Mouse (Mus musculus) mature B cell (primary cell): Measurements from ENCODE around the gene Olfr1368.
"Not testable (repeated sequence)": the region's sequence is repeated elsewhere in the genome, so short reads cannot be mapped to it uniquely, and the experiment has no call there.

Experiments
- in situ Hi-C: fragments of 300-500 bp; cut with MboI; formaldehyde crosslinking; loops from 2 replicates; pipeline ENCODE4 v1.14.3; 2019

Gene Olfr1368

GRCm38 (mm10) chr13:21168371-21169011 lies 22.8 kb upstream of the Olfr1368 start:
- in situ Hi-C loops = loop anchor here (5.0 to 25.0 kb wide), 5 partner anchors 236 to 856 kb away; partner anchors contain the start of genes Zfp184 and Zkscan3

GRCm38 (mm10) chr13:21167910-21168300 lies 22.2 kb upstream of the Olfr1368 start:
- in situ Hi-C loops = loop anchor here (5.0 to 25.0 kb wide), 5 partner anchors 237 to 856 kb away; partner anchors contain the start of genes Zfp184 and Zkscan3

GRCm38 (mm10) chr13:21166936-21167909 lies 21.6 kb upstream of the Olfr1368 start:
- in situ Hi-C loops = loop anchor here (5.0 to 25.0 kb wide), 5 partner anchors 238 to 855 kb away; partner anchors contain the start of genes Zfp184 and Zkscan3

- in situ Hi-C loops = loop anchor here (5.0 to 25.0 kb wide), 4 partner anchors 40 to 850 kb away; partner anchors contain the start of genes Zfp184 and Zkscan3
Observed at GRCm38 (mm10) chr13:21162591-21162990, 16.9 kb upstream of the Olfr1368 start.

GRCm38 (mm10) chr13:21161591-21161990 lies 15.9 kb upstream of the Olfr1368 start:
- in situ Hi-C loops = loop anchor here (5.0 to 25.0 kb wide), 4 partner anchors 41 to 849 kb away; partner anchors contain the start of genes Zfp184 and Zkscan3

- in situ Hi-C loops = loop anchor here (5.0 to 25.0 kb wide), 4 partner anchors 41 to 849 kb away; partner anchors contain the start of genes Zfp184 and Zkscan3
Observed at GRCm38 (mm10) chr13:21160657-21161590, 15.3 kb upstream of the Olfr1368 start.

GRCm38 (mm10) chr13:21160041-21160511 lies 14.4 kb upstream of the Olfr1368 start:
- in situ Hi-C loops = loop anchor here (5.0 to 25.0 kb wide), 4 partner anchors 42 to 848 kb away; partner anchors contain the start of genes Zfp184 and Zkscan3

- in situ Hi-C loops = loop anchor here (25.0 kb wide), 1 partner anchor 847 kb away; no protein-coding TSS in a partner anchor
Observed at GRCm38 (mm10) chr13:21159475-21159819, 13.8 kb upstream of the Olfr1368 start.

- in situ Hi-C loops = loop anchor here (25.0 kb wide), 1 partner anchor 847 kb away; no protein-coding TSS in a partner anchor
Observed at GRCm38 (mm10) chr13:21158785-21159474, 13.3 kb upstream of the Olfr1368 start.

GRCm38 (mm10) chr13:21158071-21158470 lies 12.4 kb upstream of the Olfr1368 start:
- in situ Hi-C loops = loop anchor here (25.0 kb wide), 1 partner anchor 846 kb away; no protein-coding TSS in a partner anchor

- in situ Hi-C loops = loop anchor here (25.0 kb wide), 1 partner anchor 844 kb away; no protein-coding TSS in a partner anchor
Observed at GRCm38 (mm10) chr13:21155888-21156287, 10.2 kb upstream of the Olfr1368 start.

GRCm38 (mm10) chr13:21142421-21142820 lies 3.2 kb downstream of the Olfr1368 start:
- in situ Hi-C loops = no loop called here

GRCm38 (mm10) chr13:21129339-21129738 lies 16.3 kb downstream of the Olfr1368 start, which contains the start of gene Olfr263:
TSS of gene Olfr263 (plus strand) at chr13:21129639.
- in situ Hi-C loops = not testable (repeated sequence)

GRCm38 (mm10) chr13:21114121-21114520 lies 31.5 kb downstream of the Olfr1368 start:
- in situ Hi-C loops = no loop called here

- in situ Hi-C loops = not testable (repeated sequence)
Observed at GRCm38 (mm10) chr13:21111183-21111582, 34.5 kb downstream of the Olfr1368 start, which contains the start of gene Olfr1369-ps1. TSS of gene Olfr1369-ps1 (plus strand) at chr13:21111483.

- in situ Hi-C loops = no loop called here
Observed at GRCm38 (mm10) chr13:21110441-21110840, 35.2 kb downstream of the Olfr1368 start.

- in situ Hi-C loops = no loop called here
Observed at GRCm38 (mm10) chr13:21109759-21110158, 35.9 kb downstream of the Olfr1368 start.
